In genomic region chr7:127974413-127974930, GRCm38 (mm10) we compare ENCODE assay signal across 31 mouse cellular contexts. TPM values are rescaled to one million over a fixed set of nuclear protein-coding genes. Genes with fewer than 3 reads are reported as not detected.
DNase-seq lines count a peak whose midpoint lies in the region; ATAC-seq lines count a peak whose summit lies in the region.
"Had no signal": no experiment of that assay in that cellular context is flagged by ENCODE, and none has a peak within 500 bp of the region (broad histone marks: within the 10 kb centered on the region; RNA-seq: fewer than 3 reads in every experiment).

No protein-coding gene starts in this region.

- 92% methylated on average over 2 of the region's 2 CpGs for WGBS in neural tube, embryonic 14.5 days
- 96% methylated on average over 2 of the region's 2 CpGs for WGBS in neural tube, embryonic 15.5 days
- 90% methylated on average over 2 of the region's 2 CpGs for WGBS in kidney, embryonic 15.5 days

- peaks cover 2% of the 10 kb centered on the region; the same call in 1 of the 2 replicates for H3K4me1 ChIP-seq in neural tube, embryonic 14.5 days (ENCODE audit: control insufficient read depth, insufficient read depth, low read length)
- H3K4me1 ChIP-seq in neural tube, embryonic 15.5 days: peaks cover 15% of the 10 kb centered on the region
- H3K4me1 ChIP-seq in kidney, embryonic 15.5 days: peaks cover 11% of the 10 kb centered on the region; the same call in 1 of the 2 replicates

- H3K9me3 ChIP-seq in neural tube, embryonic 14.5 days (ENCODE audit: control insufficient read depth, low read length): no peaks in the 10 kb centered on the region
- no peaks in the 10 kb centered on the region for H3K9me3 ChIP-seq in neural tube, embryonic 15.5 days (replicated peaks)
- no peaks in the 10 kb centered on the region for H3K9me3 ChIP-seq in kidney, embryonic 15.5 days (replicated peaks)
- H3K9me3 ChIP-seq: embryonic facial prominence, embryonic 10.5 days; forebrain, embryonic 10.5 days; limb, embryonic 10.5 days; liver, embryonic 15.5 days; lung, embryonic 15.5 days; midbrain, embryonic 15.5 days; neural tube, embryonic 13.5 days had no signal

- no peak for ATAC-seq in neural tube, embryonic 14.5 days (ENCODE audit: low read depth)
- no peak for ATAC-seq in neural tube, embryonic 15.5 days (ENCODE audit: low FRiP score)
- no peak for ATAC-seq in kidney, embryonic 15.5 days (replicated peaks; ENCODE audit: low FRiP score)
- ATAC-seq: forebrain, postnatal 0 days; hindbrain, postnatal 0 days; midbrain, embryonic 15.5 days; Patski had no signal

- peak; percentile 20 for DNase-seq in gastrocnemius, adult 18-20 months (ENCODE audit: low spot score)
- DNase-seq in gastrocnemius, adult 8-10 months (ENCODE audit: low spot score in 2 of 2): no peak
- peak; percentile 36 for DNase-seq in heart, adult 8-10 months (ENCODE audit: low spot score)
- DNase-seq in heart, postnatal 4 days: no peak
- no peak for DNase-seq in spleen, postnatal 14 days (ENCODE audit: low spot score in 2 of 2)
- DNase-seq: adrenal gland, postnatal 36 days; cerebellum, adult 9-11 months; forebrain, postnatal 0 days; kidney, adult 2 months; kidney, postnatal 14 days; liver; lung, postnatal 36 days; right cerebral cortex, adult 18-20 months; right cerebral cortex, postnatal 4 days; thymus, adult 18-20 months; thymus, postnatal 36 days had no signal

- peaks cover 88% of the 10 kb centered on the region for H3K36me3 ChIP-seq in neural tube, embryonic 14.5 days (ENCODE audit: control insufficient read depth, insufficient read depth, low read length)
- peaks cover 87% of the 10 kb centered on the region for H3K36me3 ChIP-seq in neural tube, embryonic 15.5 days
- peaks cover 97% of the 10 kb centered on the region for H3K36me3 ChIP-seq in kidney, embryonic 15.5 days

- H3K4me2 ChIP-seq in neural tube, embryonic 14.5 days (ENCODE audit: low read depth, low read length): no peak overlapping the region
- H3K4me2 ChIP-seq in neural tube, embryonic 15.5 days: no peak overlapping the region
- no peak overlapping the region for H3K4me2 ChIP-seq in kidney, embryonic 15.5 days
- H3K4me2 ChIP-seq: liver, embryonic 15.5 days; lung, embryonic 15.5 days; midbrain, embryonic 15.5 days; neural tube, embryonic 13.5 days had no signal

- no peaks in the 10 kb centered on the region for H3K27me3 ChIP-seq in neural tube, embryonic 14.5 days (ENCODE audit: control insufficient read depth, insufficient read depth, low read length)
- no peaks in the 10 kb centered on the region for H3K27me3 ChIP-seq in neural tube, embryonic 15.5 days (replicated peaks)
- no peaks in the 10 kb centered on the region for H3K27me3 ChIP-seq in kidney, embryonic 15.5 days
- H3K27me3 ChIP-seq: liver, embryonic 15.5 days; lung, embryonic 15.5 days; midbrain, embryonic 15.5 days; neural tube, embryonic 13.5 days; Patski had no signal

- no peak overlapping the region for H3K4me3 ChIP-seq in neural tube, embryonic 14.5 days (ENCODE audit: low read depth, low read length)
- no peak overlapping the region for H3K4me3 ChIP-seq in neural tube, embryonic 15.5 days (replicated peaks)
- H3K4me3 ChIP-seq in kidney, embryonic 15.5 days (replicated peaks): no peak overlapping the region
- H3K4me3 ChIP-seq: embryonic facial prominence, embryonic 10.5 days; forebrain, embryonic 10.5 days; limb, embryonic 10.5 days; liver, embryonic 15.5 days; lung, embryonic 15.5 days; midbrain, embryonic 15.5 days; myocyte; neural tube, embryonic 13.5 days had no signal

- H3K9ac ChIP-seq in neural tube, embryonic 14.5 days (replicated peaks; ENCODE audit: low read depth, low read length): no peak overlapping the region
- no peak overlapping the region for H3K9ac ChIP-seq in neural tube, embryonic 15.5 days (replicated peaks)
- no peak overlapping the region for H3K9ac ChIP-seq in kidney, embryonic 15.5 days
- H3K9ac ChIP-seq: forebrain, postnatal 0 days; liver, embryonic 15.5 days; lung, embryonic 15.5 days; midbrain, embryonic 15.5 days; neural tube, embryonic 13.5 days had no signal

- H3K27ac ChIP-seq in neural tube, embryonic 14.5 days (ENCODE audit: low read depth, low read length): 0 out of 2 replicates have a peak overlapping the region, but pooled peaks have one; percentile 23
- no peak overlapping the region for H3K27ac ChIP-seq in neural tube, embryonic 15.5 days (replicated peaks)
- H3K27ac ChIP-seq in kidney, embryonic 15.5 days: no peak overlapping the region
- H3K27ac ChIP-seq: embryonic facial prominence, embryonic 10.5 days; forebrain, embryonic 10.5 days; hindbrain, postnatal 0 days; limb, embryonic 10.5 days; liver, embryonic 15.5 days; lung, embryonic 15.5 days; midbrain, embryonic 15.5 days; neural tube, embryonic 13.5 days had no signal

RNA-seq across cellular contexts. Expression of gene Fus, which starts 7.2 kb away (rescaled TPM):
- total RNA-seq in gastrocnemius, adult 18-20 months (2021): 10 to 100 TPM; 83.3 to 92.1 TPM
- total RNA-seq in gastrocnemius, adult 8-10 months (2022): 10 to 100 TPM; 52.0 to 94.3 (median 70.5) TPM
- 100 to 1,000 TPM; 129 to 232 (median 187) TPM for total RNA-seq in heart, adult 8-10 months (2022)
- 100 to 1,000 TPM; 402 to 429 TPM for total RNA-seq in heart, postnatal 4 days (2021)
- 47.6 and 52.2 TPM in 2 replicates for polyA plus RNA-seq in neural tube, embryonic 14.5 days (2014; fragmentation: Nextera tagmentation; extraction: Ambion mirVana)
- 357 and 362 TPM in 2 replicates for polyA plus RNA-seq in neural tube, embryonic 15.5 days (2015; fragmentation: Nextera tagmentation; extraction: Ambion mirVana)
- polyA plus RNA-seq in kidney, embryonic 15.5 days (2015; fragmentation: Nextera tagmentation; extraction: Ambion mirVana): 421 and 440 TPM in 2 replicates

RNA-seq across cellular contexts. Expression of gene Pycard, which starts 19.2 kb away (rescaled TPM):
- under 1 TPM; 0.16 to 0.55 TPM for total RNA-seq in gastrocnemius, adult 18-20 months (2021)
- under 1 TPM in 3 of 4 experiments, not detected in 1; 0.21 to 0.75 (median 0.43) TPM for total RNA-seq in gastrocnemius, adult 8-10 months (2022)
- total RNA-seq in heart, adult 8-10 months (2022): 10 to 100 TPM in 1 of 4 experiments, 1 to 10 TPM in 3; 5.4 to 11.0 (median 7.9) TPM
- total RNA-seq in heart, postnatal 4 days (2021): 10 to 100 TPM; 28.1 to 31.9 TPM
- polyA plus RNA-seq in neural tube, embryonic 14.5 days (2014; fragmentation: Nextera tagmentation; extraction: Ambion mirVana): 4.6 and 6.1 TPM in 2 replicates
- 8.0 and 46.9 TPM in 2 replicates for polyA plus RNA-seq in neural tube, embryonic 15.5 days (2015; fragmentation: Nextera tagmentation; extraction: Ambion mirVana)
- 43.9 and 45.1 TPM in 2 replicates for polyA plus RNA-seq in kidney, embryonic 15.5 days (2015; fragmentation: Nextera tagmentation; extraction: Ambion mirVana)

RNA-seq across cellular contexts. Expression of gene Prss36, which starts 27.9 kb away (rescaled TPM):
- 1 to 10 TPM; 6.1 to 7.1 TPM for total RNA-seq in gastrocnemius, adult 18-20 months (2021)
- total RNA-seq in gastrocnemius, adult 8-10 months (2022): 1 to 10 TPM; 5.7 to 8.9 (median 7.9) TPM
- total RNA-seq in heart, adult 8-10 months (2022): 10 to 100 TPM in 1 of 4 experiments, 1 to 10 TPM in 3; 8.7 to 10.4 (median 8.9) TPM
- total RNA-seq in heart, postnatal 4 days (2021): 1 to 10 TPM; 4.0 to 4.8 TPM
- 14.4 and 14.8 TPM in 2 replicates for polyA plus RNA-seq in neural tube, embryonic 14.5 days (2014; fragmentation: Nextera tagmentation; extraction: Ambion mirVana)
- 13.9 and 16.2 TPM in 2 replicates for polyA plus RNA-seq in neural tube, embryonic 15.5 days (2015; fragmentation: Nextera tagmentation; extraction: Ambion mirVana)
- polyA plus RNA-seq in kidney, embryonic 15.5 days (2015; fragmentation: Nextera tagmentation; extraction: Ambion mirVana): 11.5 and 12.4 TPM in 2 replicates

RNA-seq across cellular contexts. Expression of gene Trim72, which starts 29.3 kb away (rescaled TPM):
- 100 to 1,000 TPM; 195 to 222 TPM for total RNA-seq in gastrocnemius, adult 18-20 months (2021)
- 100 to 1,000 TPM; 204 to 246 (median 223) TPM for total RNA-seq in gastrocnemius, adult 8-10 months (2022)
- 100 to 1,000 TPM; 292 to 380 (median 338) TPM for total RNA-seq in heart, adult 8-10 months (2022)
- total RNA-seq in heart, postnatal 4 days (2021): 10 to 100 TPM; 66.9 to 69.8 TPM
- polyA plus RNA-seq in neural tube, embryonic 14.5 days (2014; fragmentation: Nextera tagmentation; extraction: Ambion mirVana): not detected in 2 replicates
- polyA plus RNA-seq in neural tube, embryonic 15.5 days (2015; fragmentation: Nextera tagmentation; extraction: Ambion mirVana): 0.31 and 0.40 TPM in 2 replicates
- 0.31 and 0.60 TPM in 2 replicates for polyA plus RNA-seq in kidney, embryonic 15.5 days (2015; fragmentation: Nextera tagmentation; extraction: Ambion mirVana)
- polyA plus RNA-seq: embryonic facial prominence, embryonic 10.5 days; forebrain, embryonic 10.5 days; forebrain, postnatal 0 days; hindbrain, embryonic 11.5 days; hindbrain, postnatal 0 days; limb, embryonic 10.5 days; neural tube, embryonic 13.5 days had no signal

RNA-seq across cellular contexts. Expression of gene Prss8, which starts 44.6 kb away (rescaled TPM):
- not detected for total RNA-seq in gastrocnemius, adult 18-20 months (2021)
- total RNA-seq in gastrocnemius, adult 8-10 months (2022): not detected
- total RNA-seq in heart, adult 8-10 months (2022): not detected
- total RNA-seq in heart, postnatal 4 days (2021): not detected
- 0.39 TPM in 1 of 2 replicates, not detected in the other for polyA plus RNA-seq in neural tube, embryonic 14.5 days (2014; fragmentation: Nextera tagmentation; extraction: Ambion mirVana)
- 0.40 and 5.1 TPM in 2 replicates for polyA plus RNA-seq in neural tube, embryonic 15.5 days (2015; fragmentation: Nextera tagmentation; extraction: Ambion mirVana)
- polyA plus RNA-seq in kidney, embryonic 15.5 days (2015; fragmentation: Nextera tagmentation; extraction: Ambion mirVana): 56.9 and 59.5 TPM in 2 replicates
- total RNA-seq: adrenal gland, postnatal 36 days; megakaryocyte-erythroid progenitor cell, adult 5-6 weeks had no signal

Comparison
In these comparisons a context has a peak if more than half of its experiments do, and no peak if none do; other contexts are left out.
1. DNase-seq: peak in gastrocnemius, adult 18-20 months (single experiment) and heart, adult 8-10 months (single experiment); none in gastrocnemius, adult 8-10 months (0 of 2), heart, postnatal 4 days (single experiment) and spleen, postnatal 14 days (0 of 2).